ENCODE assay signal across 21 mouse cellular contexts in the genomic region with DNA sequence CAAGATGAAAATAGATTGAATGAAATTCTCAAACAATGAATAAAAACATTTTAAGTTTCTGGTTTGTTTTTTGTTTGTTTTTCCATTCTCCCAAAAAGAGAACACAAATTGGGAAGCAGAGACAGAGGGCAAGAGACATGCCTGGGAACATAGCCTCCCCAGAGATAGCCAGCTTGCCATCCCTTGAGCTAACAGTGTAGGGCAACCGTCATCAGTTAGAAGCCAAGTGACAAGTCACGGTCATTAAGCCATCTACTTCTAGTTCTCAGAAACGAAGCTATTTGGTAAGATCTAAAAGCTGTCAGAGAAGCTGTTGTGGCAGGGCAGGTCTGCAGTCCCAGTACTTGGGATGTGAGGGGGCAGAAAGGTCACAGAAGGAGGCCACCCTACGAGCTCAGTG.
"Had no signal": no experiment of that assay in that cellular context is flagged by ENCODE, and none has a peak within 500 bp of the region (broad histone marks: within the 10 kb centered on the region; RNA-seq: fewer than 3 reads in every experiment).

No protein-coding gene starts in this region.

- H3K27ac ChIP-seq: heart, adult 2 months; heart, embryonic 13.5 days; heart, embryonic 15.5 days; hindbrain, embryonic 13.5 days; hindbrain, embryonic 15.5 days; hindbrain, postnatal 0 days; kidney, embryonic 15.5 days; kidney, postnatal 0 days; limb, embryonic 13.5 days; limb, embryonic 15.5 days; liver, embryonic 14.5 days had no signal

- H3K27me3 ChIP-seq: heart, embryonic 13.5 days; heart, embryonic 15.5 days; hindbrain, embryonic 13.5 days; hindbrain, embryonic 15.5 days; kidney, embryonic 15.5 days; limb, embryonic 13.5 days; limb, embryonic 15.5 days had no signal

- H3K4me3 ChIP-seq: heart, adult 2 months; heart, embryonic 13.5 days; heart, embryonic 15.5 days; hindbrain, embryonic 13.5 days; hindbrain, embryonic 15.5 days; kidney, embryonic 15.5 days; limb, embryonic 13.5 days; limb, embryonic 15.5 days had no signal

- H3K4me1 ChIP-seq: hindbrain, embryonic 13.5 days had no signal

- DNase-seq: gastrocnemius, postnatal 14 days; gastrocnemius, postnatal 36 days; heart, adult 11 months; heart, adult 2 months; heart, postnatal 14 days; heart, postnatal 36 days; kidney, adult 11 months; kidney, postnatal 14 days; layer of hippocampus, adult 9-11 months; layer of hippocampus, postnatal 36 days; left cerebral cortex, postnatal 4 days had no signal

- H3K36me3 ChIP-seq: hindbrain, embryonic 13.5 days; hindbrain, embryonic 15.5 days; kidney, embryonic 15.5 days; limb, embryonic 13.5 days; limb, embryonic 15.5 days had no signal
